Mouse (Mus musculus) liver, postnatal 0 days (tissue): Measurements from ENCODE around the gene Tmem94.
"Not testable (repeated sequence)": the region's sequence is repeated elsewhere in the genome, so short reads cannot be mapped to it uniquely, and the experiment has no call there.

Source experiments
- CTCF ChIP-seq: sonication (generic); IDR thresholded peaks from 2 replicates; pipeline ENCODE4 v1.5.1; 2016; ENCODE audit warnings: antibody characterized with exemption, low read depth
- EP300 ChIP-seq: IDR thresholded peaks from 2 replicates; pipeline ENCODE4 v1.6.1; 2016; ENCODE audit warnings: antibody characterized with exemption, low read depth, mild to moderate bottlenecking

DNA sequence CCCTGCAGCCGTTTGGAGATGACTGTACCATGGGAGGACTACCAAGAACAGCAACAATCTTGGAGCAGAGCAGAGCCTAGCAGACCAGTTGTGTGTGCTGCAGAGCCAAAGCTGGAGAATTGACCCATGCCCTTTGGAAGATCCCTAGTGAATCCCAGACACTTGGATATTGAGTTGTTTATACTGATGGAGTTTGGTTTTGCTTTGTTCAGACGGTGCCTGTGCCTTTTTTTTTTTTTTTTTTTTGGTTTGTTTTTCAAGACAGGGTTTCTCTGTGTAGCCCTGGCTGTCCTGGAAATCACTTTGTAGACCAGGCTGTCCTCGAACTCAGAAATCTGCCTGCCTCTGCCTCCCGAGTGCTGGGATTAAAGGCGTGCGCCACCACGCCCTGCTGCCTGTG, 3.1 kb upstream of the Tmem94 start:
- not testable (repeated sequence) for TF ChIP-seq EP300, CTCF
